Mouse (Mus musculus): ENCODE measurements around the gene Rbbp4. TPM values are rescaled to one million over a fixed set of nuclear protein-coding genes. Genes with fewer than 3 reads are reported as not detected.

The Rbbp4 gene
- total and polyA plus RNA-seq, 3 experiments = 41.4 to 179 (median 73.3) TPM

GRCm38 (mm10) chr4:129346481-129347154, 11.4 kb upstream of the Rbbp4 start:
- Histone ChIP-seq H3K9me3 (replicated peaks; ENCODE audit: low read length) (no peaks in the 10 kb centered on the region), H3K9ac (ENCODE audit: insufficient read depth, low read depth) (no peak overlapping the region), H3K36me3 (replicated peaks in 1 of 2; ENCODE audit: control insufficient read depth in 1 of 2, insufficient read depth in 1 of 2, low read length in 1 of 2) (peaks cover 27 to 52% of the 10 kb centered on the region in 2 experiments), H3K4me1 (ENCODE audit: control insufficient read depth in 1 of 2, insufficient read depth in 2 of 2) (no peaks in the 10 kb centered on the region), H3K27ac (ENCODE audit: insufficient read depth, low read depth) (no peak overlapping the region), H3K4me2 (ENCODE audit: insufficient read depth, low read depth, poor library complexity, severe bottlenecking) (no peak overlapping the region), H3K4me3 (replicated peaks in 1 of 3; ENCODE audit: low read depth in 2 of 3, low read length in 2 of 3, poor library complexity in 1 of 3) (no peak overlapping the region), H3K27me3 (replicated peaks) (no peaks in the 10 kb centered on the region), H3K79me2 (replicated peaks; ENCODE audit: control insufficient read depth, extremely low read depth, insufficient read depth, poor library complexity, severe bottlenecking) (no peaks in the 10 kb centered on the region; the same call in 1 of the 2 replicates)
- dilution Hi-C loops (cut with MboI; ENCODE audit: extremely low pct_ligation_motif_present, extremely low pct_unique_long_range_greater_than_20kb, low sequenced_read_pairs) = no loop called here
- TF ChIP-seq GABPA (IDR thresholded peaks at IDR 0.05; ENCODE audit: insufficient replicate concordance, low read depth, low read length) = no peak
- no peak for TF ChIP-seq KAT2A (IDR thresholded peaks at IDR 0.05; ENCODE audit: insufficient replicate concordance, low read length)
- TF ChIP-seq MYC (IDR thresholded peaks at IDR 0.05; ENCODE audit: low read depth, low read length) = no peak
- no peak for TF ChIP-seq POLR2A (IDR thresholded peaks at IDR 0.05; ENCODE audit: low read depth, low read length)
- TF ChIP-seq ZC3H11A (IDR thresholded peaks at IDR 0.05; ENCODE audit: low read depth, low read length) = no peak
- no peak for TF ChIP-seq POLR2AphosphoS2 (IDR thresholded peaks at IDR 0.05; ENCODE audit: low read depth, low read length)
- TF ChIP-seq ZNF384 (IDR thresholded peaks at IDR 0.05; ENCODE audit: low read depth, low read length) = no peak
- no peak for TF ChIP-seq ZMIZ1 (IDR thresholded peaks at IDR 0.05; ENCODE audit: low read depth, low read length)
- TF ChIP-seq RCOR1 (conservative IDR thresholded peaks at IDR 0.05; ENCODE audit: low read depth, low read length) = no peak
- TF ChIP-seq MAX (IDR thresholded peaks at IDR 0.05; ENCODE audit: low read length) = no peak
- TF ChIP-seq EP300 (IDR thresholded peaks at IDR 0.05; ENCODE audit: low read length) = no peak
- no peak for TF ChIP-seq TCF12 (IDR thresholded peaks at IDR 0.05; ENCODE audit: low read depth, low read length)
- no peak for TF ChIP-seq JUN (IDR thresholded peaks at IDR 0.05; ENCODE audit: insufficient read depth, low read depth, low read length)
- in situ Hi-C loops (cut with MboI; ENCODE audit: low pct_ligation_motif_present, low pct_unique_long_range_greater_than_20kb, low sequenced_read_pairs) = no loop called here
- DNase-seq (ENCODE audit: extremely low read depth) = no peak

DNA sequence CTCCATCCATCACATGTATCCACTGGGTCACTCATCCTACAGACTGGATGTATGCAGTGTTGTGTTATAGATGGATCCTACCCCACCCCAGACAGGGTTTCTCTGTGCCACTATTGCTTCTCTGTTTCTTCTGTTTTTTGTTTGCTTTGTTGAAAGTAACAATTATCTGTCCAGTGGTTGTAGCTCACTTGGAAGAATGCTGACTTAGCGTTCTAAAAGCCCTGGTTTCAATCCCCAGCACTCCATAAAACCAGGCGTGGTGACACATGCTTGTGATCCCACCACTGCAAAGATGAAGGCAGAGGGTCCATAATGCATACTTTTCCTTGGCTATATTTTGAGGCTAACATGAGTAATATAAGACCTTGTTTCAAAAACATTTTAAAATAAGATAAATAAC, 7.5 kb upstream of the Rbbp4 start:
- H3K36me3 ChIP-seq (replicated peaks in 1 of 2; ENCODE audit: control insufficient read depth in 1 of 2, insufficient read depth in 1 of 2, low read length in 1 of 2) = peaks cover 41 to 70% of the 10 kb centered on the region in 2 experiments
- dilution Hi-C loops (cut with MboI; ENCODE audit: extremely low pct_ligation_motif_present, extremely low pct_unique_long_range_greater_than_20kb, low sequenced_read_pairs) = no loop called here

More for the DNA sequence above, 7.5 kb upstream of the Rbbp4 start:
- in situ Hi-C loops (cut with MboI; ENCODE audit: low pct_ligation_motif_present, low pct_unique_long_range_greater_than_20kb, low sequenced_read_pairs) = no loop called here
- no peaks in the 10 kb centered on the region for H3K9me3 ChIP-seq (replicated peaks; ENCODE audit: low read length)
- H3K4me3 ChIP-seq (replicated peaks in 1 of 3; ENCODE audit: low read depth in 2 of 3, low read length in 2 of 3, poor library complexity in 1 of 3) = no peak overlapping the region
- peaks cover 11% of the 10 kb centered on the region for H3K79me2 ChIP-seq (replicated peaks; ENCODE audit: control insufficient read depth, extremely low read depth, insufficient read depth, poor library complexity, severe bottlenecking)
- TF ChIP-seq SMC3 (IDR thresholded peaks at IDR 0.05; ENCODE audit: low read depth, low read length) = no peak
- TF ChIP-seq CHD2 (IDR thresholded peaks at IDR 0.05; ENCODE audit: low read length) = no peak
- TF ChIP-seq MEF2A (IDR thresholded peaks at IDR 0.05; ENCODE audit: borderline replicate concordance, low read depth, low read length) = no peak
- TF ChIP-seq MAFK (IDR thresholded peaks at IDR 0.05; ENCODE audit: insufficient replicate concordance, low read length) = peak; percentile 73; the same call in 1 of the 2 replicates
- no peak for TF ChIP-seq RAD21 (IDR thresholded peaks at IDR 0.05; ENCODE audit: low read depth, low read length)
- no peak for TF ChIP-seq ZKSCAN1 (IDR thresholded peaks at IDR 0.05; ENCODE audit: borderline replicate concordance, low read depth, low read length)
- DNase-seq (ENCODE audit: extremely low read depth) = no peak
- no peaks in the 10 kb centered on the region for H3K27me3 ChIP-seq (replicated peaks)
- no peak overlapping the region for H3K4me2 ChIP-seq (ENCODE audit: insufficient read depth, low read depth, poor library complexity, severe bottlenecking)
- no peak overlapping the region for H3K9ac ChIP-seq (ENCODE audit: insufficient read depth, low read depth)
- no peak overlapping the region for H3K27ac ChIP-seq (ENCODE audit: insufficient read depth, low read depth)
- peaks cover 0 to 15% of the 10 kb centered on the region in 2 experiments; a peak in 2 of 4 replicates for H3K4me1 ChIP-seq (ENCODE audit: control insufficient read depth in 1 of 2, insufficient read depth in 2 of 2)

Measured in CH12.LX (cell line).